Mouse (Mus musculus): Measurements from ENCODE around the gene Olfr1116. TPM values are rescaled to one million over a fixed set of nuclear protein-coding genes. Genes with fewer than 3 reads are reported as not detected.
"Not testable (repeated sequence)": the region's sequence is repeated elsewhere in the genome, so short reads cannot be mapped to it uniquely, and the experiment has no call there.

Gene Olfr1116
- polyA plus RNA-seq (2015; fragmentation: Nextera tagmentation; extraction: Ambion mirVana) = not detected in 2 replicates

DNA sequence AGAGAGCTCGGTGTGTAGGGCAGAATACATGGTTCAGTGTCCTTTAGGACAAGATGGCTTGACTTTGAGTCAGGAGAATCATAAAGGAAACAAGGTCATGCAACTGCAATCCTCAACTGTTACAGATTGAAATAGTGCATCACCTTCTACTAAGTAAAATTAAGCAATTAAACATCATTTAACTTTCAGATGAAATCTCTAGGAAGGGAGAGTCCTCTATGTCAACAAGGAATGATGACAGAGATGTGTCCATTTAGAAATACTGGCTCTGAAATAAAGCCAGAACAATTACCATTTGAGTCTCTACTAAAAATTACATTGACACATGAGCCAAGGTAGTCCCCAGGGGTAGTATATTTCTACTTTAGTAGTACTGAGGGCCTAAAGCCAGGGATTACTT is at the start of gene Olfr1116:
Gene Olfr1116, plus strand, starts transcription at position 301 of the 400 bp plus-strand sequence.
- no peaks in the 10 kb centered on the region for H3K27me3 ChIP-seq (replicated peaks)
- no peak within 1 kb of the TSS for H3K4me3 ChIP-seq
- no peak for ATAC-seq (ENCODE audit: extremely low read depth, insufficient number of reproducible peaks, low FRiP score, low TSS enrichment)
- H3K4me2 ChIP-seq = no peak within 1 kb of the TSS
- H3K36me3 ChIP-seq = no peaks in the 10 kb centered on the region
- H3K4me1 ChIP-seq = no peaks in the 10 kb centered on the region
- WGBS = 79% methylated on average over 1 of the region's 1 CpGs
- peaks cover 5% of the 10 kb centered on the region; the same call in 1 of the 2 replicates for H3K9me3 ChIP-seq
- H3K9ac ChIP-seq = no peak within 1 kb of the TSS
- no peak within 1 kb of the TSS for H3K27ac ChIP-seq (replicated peaks)

DNA sequence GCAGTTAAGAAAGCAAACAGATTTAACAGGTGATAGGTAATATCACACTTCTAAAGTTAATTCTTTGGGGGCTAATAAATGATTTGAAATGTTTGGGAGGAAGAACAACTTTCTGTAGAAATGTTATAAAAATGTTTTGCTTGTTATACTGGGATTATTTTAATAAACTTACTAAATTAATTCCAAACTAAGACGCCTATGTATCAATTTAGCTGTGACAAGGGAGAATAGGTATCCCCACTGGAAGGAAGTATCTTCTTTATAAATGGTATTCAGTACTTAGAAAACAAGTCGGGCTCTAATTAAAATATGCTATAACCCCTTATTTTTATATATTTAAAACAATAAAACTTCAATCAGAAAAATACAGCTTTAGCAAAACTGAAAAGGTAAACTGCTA is 19.6 kb upstream of the Olfr1116 start, which contains the start of gene Olfr1115:
Gene Olfr1115, plus strand, starts transcription at position 301 of the 400 bp plus-strand sequence.
- H3K27ac ChIP-seq (replicated peaks) = no peak within 1 kb of the TSS
- no peaks in the 10 kb centered on the region for H3K4me1 ChIP-seq
- WGBS = 79% methylated on average over 2 of the region's 2 CpGs
- no peaks in the 10 kb centered on the region for H3K9me3 ChIP-seq
- no peak within 1 kb of the TSS for H3K9ac ChIP-seq
- H3K27me3 ChIP-seq (replicated peaks) = no peaks in the 10 kb centered on the region
- H3K4me2 ChIP-seq = no peak within 1 kb of the TSS
- H3K4me3 ChIP-seq = no peak within 1 kb of the TSS
- ATAC-seq (ENCODE audit: extremely low read depth, insufficient number of reproducible peaks, low FRiP score, low TSS enrichment) = no peak
- no peaks in the 10 kb centered on the region for H3K36me3 ChIP-seq

DNA sequence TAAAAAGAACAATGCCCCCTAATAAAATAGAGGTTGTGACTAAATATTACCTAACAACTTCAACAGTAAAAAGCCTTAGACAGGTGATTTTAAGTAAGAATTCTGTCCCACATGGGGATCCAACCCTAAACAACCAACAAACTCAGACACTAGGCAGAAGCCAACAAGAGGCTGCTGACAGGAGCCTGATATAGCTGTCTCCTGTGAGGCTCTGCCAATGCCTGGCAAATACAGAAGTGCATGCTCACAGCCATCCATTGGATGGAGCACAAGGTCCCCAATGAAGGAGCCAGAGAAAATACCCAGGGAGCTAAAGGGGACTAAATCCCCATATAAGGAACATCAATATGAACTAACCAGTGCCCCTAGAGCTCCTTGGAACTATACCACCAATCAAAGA is 26.6 kb downstream of the Olfr1116 start:
- not testable (repeated sequence) for H3K9me3 ChIP-seq; ATAC-seq (ENCODE audit: extremely low read depth, insufficient number of reproducible peaks, low FRiP score, low TSS enrichment); H3K27ac ChIP-seq (replicated peaks); H3K4me1 ChIP-seq; H3K36me3 ChIP-seq; H3K4me3 ChIP-seq; H3K4me2 ChIP-seq; H3K27me3 ChIP-seq (replicated peaks); H3K9ac ChIP-seq

GRCm38 (mm10) chr2:87307281-87307680 is 39.9 kb downstream of the Olfr1116 start, which contains the start of gene Olfr1118:
Olfr1118 (plus strand) TSS chr2:87307581.
- Histone ChIP-seq H3K27me3 (replicated peaks) (no peaks in the 10 kb centered on the region), H3K4me1 (no peaks in the 10 kb centered on the region), H3K4me2 (no peak within 1 kb of the TSS), H3K9ac (no peak within 1 kb of the TSS), H3K27ac (replicated peaks) (no peak within 1 kb of the TSS), H3K9me3 (no peaks in the 10 kb centered on the region), H3K4me3 (no peak within 1 kb of the TSS), H3K36me3 (no peaks in the 10 kb centered on the region)
- ATAC-seq (ENCODE audit: extremely low read depth, insufficient number of reproducible peaks, low FRiP score, low TSS enrichment) = no peak
- WGBS = 53% methylated on average over 1 of the region's 1 CpGs

Small RNAs within 50 kb of the gene (microRNA-seq; reads per million reads assigned to microRNA genes)
- not detected for gene Gm27438

Other genes starting within 250 kb of the Olfr1116 start
- not detected in 2 replicates for gene Olfr1104, start 240.5 kb upstream of the Olfr1116 start, polyA plus RNA-seq (2015; fragmentation: Nextera tagmentation; extraction: Ambion mirVana)
- gene Olfr1105, start 231.0 kb upstream of the Olfr1116 start, polyA plus RNA-seq (2015; fragmentation: Nextera tagmentation; extraction: Ambion mirVana) = not detected in 2 replicates
- gene Olfr1106, start 215.3 kb upstream of the Olfr1116 start, polyA plus RNA-seq (2015; fragmentation: Nextera tagmentation; extraction: Ambion mirVana) = not detected in 2 replicates
- not detected in 2 replicates for gene Olfr1107, start 191.7 kb upstream of the Olfr1116 start, polyA plus RNA-seq (2015; fragmentation: Nextera tagmentation; extraction: Ambion mirVana)
- gene Olfr1109, start 171.5 kb upstream of the Olfr1116 start, polyA plus RNA-seq (2015; fragmentation: Nextera tagmentation; extraction: Ambion mirVana) = not detected in 2 replicates
- gene Olfr259, start 153.0 kb upstream of the Olfr1116 start, polyA plus RNA-seq (2015; fragmentation: Nextera tagmentation; extraction: Ambion mirVana) = not detected in 2 replicates
- not detected in 2 replicates for gene Olfr1110, start 127.2 kb upstream of the Olfr1116 start, polyA plus RNA-seq (2015; fragmentation: Nextera tagmentation; extraction: Ambion mirVana)
- not detected in 2 replicates for gene Olfr1111, start 114.9 kb upstream of the Olfr1116 start, polyA plus RNA-seq (2015; fragmentation: Nextera tagmentation; extraction: Ambion mirVana)
- gene Olfr1112, start 79.7 kb upstream of the Olfr1116 start, polyA plus RNA-seq (2015; fragmentation: Nextera tagmentation; extraction: Ambion mirVana) = not detected in 2 replicates
- gene Olfr1113, start 58.6 kb upstream of the Olfr1116 start, polyA plus RNA-seq (2015; fragmentation: Nextera tagmentation; extraction: Ambion mirVana) = not detected in 2 replicates
- gene Olfr1115, start 19.5 kb upstream of the Olfr1116 start, polyA plus RNA-seq (2015; fragmentation: Nextera tagmentation; extraction: Ambion mirVana) = not detected in 2 replicates
- gene Olfr1118, start 40.0 kb downstream of the Olfr1116 start, polyA plus RNA-seq (2015; fragmentation: Nextera tagmentation; extraction: Ambion mirVana) = not detected in 2 replicates
- gene Olfr1120, start 87.3 kb downstream of the Olfr1116 start, polyA plus RNA-seq (2015; fragmentation: Nextera tagmentation; extraction: Ambion mirVana) = not detected in 2 replicates
- not detected in 2 replicates for gene Olfr1121, start 102.4 kb downstream of the Olfr1116 start, polyA plus RNA-seq (2015; fragmentation: Nextera tagmentation; extraction: Ambion mirVana)
- gene Olfr1122, start 118.3 kb downstream of the Olfr1116 start, polyA plus RNA-seq (2015; fragmentation: Nextera tagmentation; extraction: Ambion mirVana) = not detected in 2 replicates
- gene Olfr1123, start 149.1 kb downstream of the Olfr1116 start, polyA plus RNA-seq (2015; fragmentation: Nextera tagmentation; extraction: Ambion mirVana) = not detected in 2 replicates
- 0.05 and 0.08 TPM in 2 replicates for gene Olfr1124, start 162.7 kb downstream of the Olfr1116 start, polyA plus RNA-seq (2015; fragmentation: Nextera tagmentation; extraction: Ambion mirVana)
- gene Olfr1126, start 186.4 kb downstream of the Olfr1116 start, polyA plus RNA-seq (2015; fragmentation: Nextera tagmentation; extraction: Ambion mirVana) = not detected in 2 replicates
- gene Pramel7, start 229.6 kb downstream of the Olfr1116 start, polyA plus RNA-seq (2015; fragmentation: Nextera tagmentation; extraction: Ambion mirVana) = not detected in 2 replicates
- gene Pramel6, start 239.0 kb downstream of the Olfr1116 start, polyA plus RNA-seq (2015; fragmentation: Nextera tagmentation; extraction: Ambion mirVana) = not detected in 2 replicates